Mouse (Mus musculus) frontal cortex, postnatal 36 days (tissue): ENCODE measurements around the gene Klhl29.

Experiments
- DNase-seq, 2 experiments: peaks; one replicate each; pipeline ENCODE4 v3.0.0; 2022; ENCODE audit warnings: low spot score in 2 of 2

The Klhl29 gene

GRCm38 (mm10) chr12:5129190-5129589 lies 246.3 kb downstream of the Klhl29 start:
- no peak for DNase-seq

GRCm38 (mm10) chr12:5125907-5126306 lies 249.6 kb downstream of the Klhl29 start:
- DNase-seq: peak; percentile 51 to 83

GRCm38 (mm10) chr12:5122972-5123371 lies 252.5 kb downstream of the Klhl29 start:
- peak; percentile 54 to 82 for DNase-seq

- no peak for DNase-seq
Measured at GRCm38 (mm10) chr12:5120249-5120648, 255.2 kb downstream of the Klhl29 start.

- peak; percentile 93 to 97 for DNase-seq
Measured at GRCm38 (mm10) chr12:5119726-5120125, 255.8 kb downstream of the Klhl29 start.

- DNase-seq: no peak
Measured at GRCm38 (mm10) chr12:5119286-5119685, 256.2 kb downstream of the Klhl29 start.

- no peak for DNase-seq
Measured at GRCm38 (mm10) chr12:5116605-5117004, 258.9 kb downstream of the Klhl29 start.

GRCm38 (mm10) chr12:5114631-5115030 lies 260.9 kb downstream of the Klhl29 start:
- no peak for DNase-seq

- DNase-seq: no peak
Measured at GRCm38 (mm10) chr12:5111343-5111742, 264.1 kb downstream of the Klhl29 start.

- DNase-seq: no peak
Measured at GRCm38 (mm10) chr12:5108613-5109012, 266.9 kb downstream of the Klhl29 start.

- DNase-seq: no peak
Measured at GRCm38 (mm10) chr12:5107795-5108194, 267.7 kb downstream of the Klhl29 start.

- DNase-seq: no peak
Measured at GRCm38 (mm10) chr12:5104422-5105052, 270.9 kb downstream of the Klhl29 start.

GRCm38 (mm10) chr12:5101411-5102024 lies 274.0 kb downstream of the Klhl29 start:
- no peak for DNase-seq

GRCm38 (mm10) chr12:5099572-5099971 lies 275.9 kb downstream of the Klhl29 start:
- DNase-seq: peak in 1 of 2 experiments; percentile 60

GRCm38 (mm10) chr12:5088639-5089038 lies 286.8 kb downstream of the Klhl29 start:
- no peak for DNase-seq

- peak; percentile 45 to 62 for DNase-seq
Measured at GRCm38 (mm10) chr12:5087787-5088519, 287.5 kb downstream of the Klhl29 start.

- no peak for DNase-seq
Measured at GRCm38 (mm10) chr12:5084714-5085113, 290.8 kb downstream of the Klhl29 start.

- no peak for DNase-seq
Measured at GRCm38 (mm10) chr12:5081480-5081879, 294.0 kb downstream of the Klhl29 start.

- DNase-seq: peak; percentile 42 to 69
Measured at GRCm38 (mm10) chr12:5073191-5073590, 302.3 kb downstream of the Klhl29 start.

- DNase-seq: peak in 1 of 2 experiments; percentile 71
Measured at GRCm38 (mm10) chr12:5070131-5070530, 305.4 kb downstream of the Klhl29 start.

- no peak for DNase-seq
Measured at GRCm38 (mm10) chr12:5067590-5067989, 307.9 kb downstream of the Klhl29 start.

GRCm38 (mm10) chr12:5048104-5048503 lies 327.4 kb downstream of the Klhl29 start:
- no peak for DNase-seq

GRCm38 (mm10) chr12:5044141-5044540 lies 331.3 kb downstream of the Klhl29 start:
- no peak for DNase-seq
